ENCODE assay signal across 19 mouse cellular contexts in the genomic region with DNA sequence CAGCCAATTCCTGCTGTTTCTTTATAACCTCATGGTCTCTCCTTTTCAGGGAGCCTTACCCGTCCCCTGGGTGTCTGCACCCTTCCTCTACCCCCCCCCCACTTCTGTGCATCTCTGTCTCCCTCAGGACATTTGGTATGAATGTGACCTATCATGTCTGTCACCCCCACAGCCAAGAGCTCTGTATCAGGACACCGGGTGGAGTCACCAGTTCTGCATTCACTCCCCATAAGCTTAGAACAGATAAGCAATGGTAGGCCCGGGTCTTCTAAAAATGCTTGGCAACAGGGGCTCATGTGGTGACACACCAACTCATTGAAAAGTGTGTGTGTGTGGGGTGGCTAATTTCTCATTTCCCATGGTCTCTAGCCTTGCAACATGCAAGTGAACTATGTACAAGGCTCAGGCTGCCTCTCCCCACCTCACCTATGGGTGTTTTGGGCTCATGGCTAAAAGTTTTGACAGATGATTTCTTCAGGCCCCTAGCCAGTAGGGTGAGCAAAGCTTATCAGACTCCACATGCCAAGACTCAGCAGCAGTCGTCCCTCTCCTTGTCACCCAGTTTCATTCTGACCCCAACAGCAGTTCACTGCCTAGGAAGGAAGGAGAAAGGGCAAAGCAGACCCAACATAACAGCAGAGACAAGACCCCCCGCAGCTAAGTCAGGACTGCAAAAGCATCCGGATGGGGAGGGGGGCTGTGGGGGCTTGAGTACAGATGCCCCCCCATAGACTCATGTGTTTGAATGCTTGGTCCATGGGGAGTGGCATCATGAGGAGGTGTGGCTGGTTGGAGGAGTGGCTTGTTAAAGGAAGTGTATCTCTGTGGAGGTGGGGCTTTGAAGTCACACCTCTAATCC.
DNase-seq lines count a peak whose midpoint lies in the region; ATAC-seq lines count a peak whose summit lies in the region.
"Had no signal": no experiment of that assay in that cellular context is flagged by ENCODE, and none has a peak within 500 bp of the region (broad histone marks: within the 10 kb centered on the region; RNA-seq: fewer than 3 reads in every experiment).

No protein-coding gene starts in this region.

- no peak overlapping the region for H3K9ac ChIP-seq in forebrain, embryonic 15.5 days (replicated peaks)
- no peak overlapping the region for H3K9ac ChIP-seq in midbrain, embryonic 14.5 days (replicated peaks; ENCODE audit: low read length)
- peak overlapping the region; percentile 50; the same call in 1 of the 2 replicates for H3K9ac ChIP-seq in liver, embryonic 13.5 days
- H3K9ac ChIP-seq: forebrain, postnatal 0 days; hindbrain, embryonic 12.5 days; neural tube, embryonic 12.5 days had no signal

- H3K4me1 ChIP-seq in forebrain, embryonic 10.5 days, result peaks cover 73% of the 10 kb centered on the region
- no peaks in the 10 kb centered on the region; the same call in 1 of the 2 replicates for H3K4me1 ChIP-seq in forebrain, embryonic 15.5 days
- H3K4me1 ChIP-seq in midbrain, embryonic 10.5 days, result peaks cover 93% of the 10 kb centered on the region
- peaks cover 15% of the 10 kb centered on the region; the same call in 1 of the 2 replicates for H3K4me1 ChIP-seq in midbrain, embryonic 14.5 days (ENCODE audit: control insufficient read depth, insufficient read depth, low read length)
- peaks cover 38% of the 10 kb centered on the region for H3K4me1 ChIP-seq in liver, embryonic 13.5 days (replicated peaks)

- no peak for DNase-seq in forebrain, embryonic 10.5 days (ENCODE audit: extremely low spot score, low spot score)
- DNase-seq in midbrain, embryonic 10.5 days (ENCODE audit: low spot score), result no peak
- no peak for DNase-seq in midbrain, embryonic 14.5 days
- DNase-seq in liver, embryonic 13.5 days, result peak; percentile 32
- no peak for DNase-seq in kidney, adult 11 months
- DNase-seq in thymus, postnatal 14 days, result no peak
- no peak for DNase-seq in cerebellum, adult 11 months
- DNase-seq: cerebellum, adult 18-20 months; forebrain, postnatal 0 days; gastrocnemius, postnatal 14 days; kidney, postnatal 25 days; lung, adult 18-20 months; right cerebral cortex, postnatal 14 days; thymus, adult 2 months had no signal

- WGBS in forebrain, embryonic 10.5 days, result 83% methylated on average over 6 of the region's 6 CpGs
- WGBS in forebrain, embryonic 15.5 days, result 86% methylated on average over 6 of the region's 6 CpGs
- WGBS in midbrain, embryonic 10.5 days, result 81% methylated on average over 6 of the region's 6 CpGs
- WGBS in midbrain, embryonic 14.5 days, result 79% methylated on average over 6 of the region's 6 CpGs
- WGBS in liver, embryonic 13.5 days (ENCODE audit: insufficient replicate concordance), result 15% methylated on average over 6 of the region's 6 CpGs

- peaks cover 7% of the 10 kb centered on the region; the same call in 1 of the 2 replicates for H3K36me3 ChIP-seq in forebrain, embryonic 10.5 days (replicated peaks)
- no peaks in the 10 kb centered on the region for H3K36me3 ChIP-seq in forebrain, embryonic 15.5 days
- peaks cover 22% of the 10 kb centered on the region for H3K36me3 ChIP-seq in midbrain, embryonic 10.5 days
- H3K36me3 ChIP-seq in midbrain, embryonic 14.5 days (ENCODE audit: control insufficient read depth, insufficient read depth, low read length), result no peaks in the 10 kb centered on the region
- no peaks in the 10 kb centered on the region for H3K36me3 ChIP-seq in liver, embryonic 13.5 days
- H3K36me3 ChIP-seq: hindbrain, embryonic 12.5 days; neural tube, embryonic 12.5 days had no signal

- no peaks in the 10 kb centered on the region for H3K27me3 ChIP-seq in forebrain, embryonic 10.5 days (ENCODE audit: poor library complexity, severe bottlenecking)
- H3K27me3 ChIP-seq in forebrain, embryonic 15.5 days, result no peaks in the 10 kb centered on the region; the same call in 1 of the 2 replicates
- H3K27me3 ChIP-seq in midbrain, embryonic 10.5 days (ENCODE audit: low read depth, poor library complexity, severe bottlenecking), result peaks cover 4% of the 10 kb centered on the region; the same call in 1 of the 2 replicates
- no peaks in the 10 kb centered on the region for H3K27me3 ChIP-seq in midbrain, embryonic 14.5 days (ENCODE audit: control insufficient read depth, insufficient read depth, low read length)
- H3K27me3 ChIP-seq in liver, embryonic 13.5 days, result no peaks in the 10 kb centered on the region
- H3K27me3 ChIP-seq: neural tube, embryonic 12.5 days had no signal

- no peak overlapping the region for H3K4me3 ChIP-seq in forebrain, embryonic 10.5 days
- H3K4me3 ChIP-seq in forebrain, embryonic 15.5 days, result no peak overlapping the region
- no peak overlapping the region for H3K4me3 ChIP-seq in midbrain, embryonic 10.5 days
- H3K4me3 ChIP-seq in midbrain, embryonic 14.5 days (replicated peaks; ENCODE audit: low read depth, low read length), result no peak overlapping the region
- peak overlapping the region; percentile 37 for H3K4me3 ChIP-seq in liver, embryonic 13.5 days (replicated peaks)
- H3K4me3 ChIP-seq: hindbrain, embryonic 12.5 days; neural tube, embryonic 12.5 days had no signal

- H3K9me3 ChIP-seq in forebrain, embryonic 10.5 days, result no peaks in the 10 kb centered on the region
- H3K9me3 ChIP-seq in forebrain, embryonic 15.5 days, result no peaks in the 10 kb centered on the region
- H3K9me3 ChIP-seq in midbrain, embryonic 10.5 days (replicated peaks), result no peaks in the 10 kb centered on the region
- H3K9me3 ChIP-seq in midbrain, embryonic 14.5 days (ENCODE audit: control insufficient read depth, low read length), result no peaks in the 10 kb centered on the region
- no peaks in the 10 kb centered on the region for H3K9me3 ChIP-seq in liver, embryonic 13.5 days (replicated peaks)
- H3K9me3 ChIP-seq: hindbrain, embryonic 12.5 days; neural tube, embryonic 12.5 days had no signal

- H3K4me2 ChIP-seq in forebrain, embryonic 15.5 days (replicated peaks), result no peak overlapping the region
- no peak overlapping the region for H3K4me2 ChIP-seq in midbrain, embryonic 14.5 days (ENCODE audit: low read length)
- peak overlapping the region; percentile 66 for H3K4me2 ChIP-seq in liver, embryonic 13.5 days
- H3K4me2 ChIP-seq: hindbrain, embryonic 12.5 days; neural tube, embryonic 12.5 days had no signal

- peak overlapping the region; percentile 69; the same call in 1 of the 2 replicates for H3K27ac ChIP-seq in forebrain, embryonic 10.5 days
- no peak overlapping the region for H3K27ac ChIP-seq in forebrain, embryonic 15.5 days (replicated peaks)
- H3K27ac ChIP-seq in midbrain, embryonic 10.5 days (replicated peaks), result peak overlapping the region; percentile 71
- H3K27ac ChIP-seq in midbrain, embryonic 14.5 days (replicated peaks; ENCODE audit: low read depth, low read length), result no peak overlapping the region
- H3K27ac ChIP-seq in liver, embryonic 13.5 days, result peak overlapping the region; percentile 89
- H3K27ac ChIP-seq: hindbrain, embryonic 12.5 days; neural tube, embryonic 12.5 days had no signal

- ATAC-seq in forebrain, embryonic 15.5 days (replicated peaks), result no peak
- no peak for ATAC-seq in midbrain, embryonic 14.5 days (ENCODE audit: low FRiP score, low TSS enrichment)
- peak; percentile 91 for ATAC-seq in liver, embryonic 13.5 days (ENCODE audit: low read depth)
- ATAC-seq: activated CD4-positive, CD25-positive, alpha-beta regulatory T cell, adult 4 months; forebrain, postnatal 0 days; intestine, postnatal 0 days had no signal

Comparison
In these comparisons a context has a peak if more than half of its experiments do, and no peak if none do; other contexts are left out.
1. H3K27ac ChIP-seq: peak in forebrain, embryonic 10.5 days (single experiment), midbrain, embryonic 10.5 days (single experiment) and liver, embryonic 13.5 days (single experiment); none in forebrain, embryonic 15.5 days (single experiment) and midbrain, embryonic 14.5 days (single experiment).